ENCODE assay signal across 11 mouse cellular contexts in the genomic region with DNA sequence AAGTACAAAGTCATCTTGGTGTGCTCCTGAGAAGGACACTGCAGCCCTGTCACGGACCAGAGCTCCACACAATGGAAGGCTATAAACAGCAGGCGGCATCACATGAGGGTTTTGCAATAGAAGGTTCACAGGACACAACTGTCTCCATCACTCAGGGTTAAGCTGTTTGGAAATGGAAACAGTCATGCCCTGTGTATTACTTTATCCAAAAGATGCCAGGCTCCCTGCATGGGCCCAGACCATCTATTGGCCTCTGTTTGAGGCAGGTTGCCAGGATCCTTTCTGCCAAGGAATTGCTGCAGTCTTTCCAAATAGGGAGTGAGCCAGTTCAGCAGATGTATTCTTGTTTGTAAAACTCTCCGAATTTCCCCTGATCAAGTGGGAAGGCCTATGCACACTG. TPM values are rescaled to one million over a fixed set of nuclear protein-coding genes. Genes with fewer than 3 reads are reported as not detected.
A peak's percentile ranks its signal among the peaks of the same experiment; 100 is the strongest.
DNase-seq lines count a peak whose midpoint lies in the region; ATAC-seq and TF ChIP-seq lines count a peak whose summit lies in the region.
"Had no signal": no experiment of that assay in that cellular context is flagged by ENCODE, and none has a peak within 500 bp of the region (broad histone marks: within the 10 kb centered on the region; RNA-seq: fewer than 3 reads in every experiment).

No protein-coding gene starts in this region.

- 0 out of 2 replicates have a peak, but pooled peaks have one; percentile 23 for TF ChIP-seq EP300 in lung, postnatal 0 days (IDR thresholded peaks at IDR 0.05)

- intact Hi-C loops in left cerebral cortex, postnatal 4 days (cut with DNase I), result no loop called here
- intact Hi-C loops in left cerebral cortex, adult 2 months (cut with DNase I), result no loop called here

- ATAC-seq in lung, postnatal 0 days, result peak; percentile 74
- no peak for ATAC-seq in erythroblast, adult 5-6 weeks (replicated peaks; ENCODE audit: low FRiP score, poor library complexity, severe bottlenecking)
- ATAC-seq: intestine, embryonic 16.5 days had no signal

- H3K4me3 ChIP-seq in left cerebral cortex, adult 2 months, result no peak overlapping the region
- H3K4me3 ChIP-seq in lung, postnatal 0 days (ENCODE audit: low read depth, low read length), result no peak overlapping the region
- H3K4me3 ChIP-seq: embryonic facial prominence, embryonic 12.5 days had no signal

- 62% methylated on average over 3 of the region's 3 CpGs for WGBS in lung, postnatal 0 days

- H3K9me3 ChIP-seq in lung, postnatal 0 days (ENCODE audit: low read length), result no peaks in the 10 kb centered on the region
- H3K9me3 ChIP-seq: embryonic facial prominence, embryonic 12.5 days had no signal

- TF ChIP-seq CTCF in left cerebral cortex, adult 2 months (IDR thresholded peaks at IDR 0.05), result no peak
- TF ChIP-seq CTCF in lung, postnatal 0 days (IDR thresholded peaks at IDR 0.05), result no peak

- H3K4me1 ChIP-seq in lung, postnatal 0 days (ENCODE audit: insufficient read depth, low read depth, low read length), result no peaks in the 10 kb centered on the region
- H3K4me1 ChIP-seq: embryonic facial prominence, embryonic 12.5 days had no signal

- no peaks in the 10 kb centered on the region for H3K36me3 ChIP-seq in lung, postnatal 0 days (ENCODE audit: insufficient read depth, low read length)
- H3K36me3 ChIP-seq: embryonic facial prominence, embryonic 12.5 days had no signal

- H3K27me3 ChIP-seq in lung, postnatal 0 days (replicated peaks; ENCODE audit: insufficient read depth, low read length), result no peaks in the 10 kb centered on the region
- H3K27me3 ChIP-seq: embryonic facial prominence, embryonic 12.5 days had no signal

- no peak overlapping the region for H3K9ac ChIP-seq in lung, postnatal 0 days (replicated peaks; ENCODE audit: low read depth)
- H3K9ac ChIP-seq: embryonic facial prominence, embryonic 12.5 days had no signal

- H3K27ac ChIP-seq in left cerebral cortex, adult 2 months, result no peak overlapping the region
- no peak overlapping the region for H3K27ac ChIP-seq in lung, postnatal 0 days (ENCODE audit: low read length)
- H3K27ac ChIP-seq: embryonic facial prominence, embryonic 12.5 days; macrophage had no signal

- DNase-seq in adrenal gland, postnatal 14 days, result peak; percentile 60
- no peak for DNase-seq in adrenal gland, postnatal 4 days (ENCODE audit: low spot score in 2 of 2)
- DNase-seq in left cerebral cortex, postnatal 4 days, result peak; percentile 90
- no peak for DNase-seq in left cerebral cortex, adult 2 months (ENCODE audit: extremely low spot score in 1 of 2, low spot score in 2 of 2)
- DNase-seq in cerebellum, postnatal 10 days, result peak; percentile 96
- peak; percentile 60 for DNase-seq in lung, postnatal 0 days (ENCODE audit: low spot score)
- DNase-seq in thymus, postnatal 36 days, result no peak

- H3K4me2 ChIP-seq in lung, postnatal 0 days (replicated peaks; ENCODE audit: low read depth, low read length), result no peak overlapping the region
- H3K4me2 ChIP-seq: embryonic facial prominence, embryonic 12.5 days had no signal

RNA-seq across cellular contexts. Expression of a gene that starts 26.3 kb away (rescaled TPM):
- 38.0 and 51.0 TPM in 2 replicates for total RNA-seq in adrenal gland, postnatal 14 days (2021)
- 10 to 100 TPM; 79.6 to 84.1 TPM for total RNA-seq in adrenal gland, postnatal 4 days (2021)
- total RNA-seq in left cerebral cortex, postnatal 4 days (2021), result 10 to 100 TPM; 14.8 to 15.1 TPM
- under 1 TPM; 0.36 to 0.40 TPM for total RNA-seq in left cerebral cortex, adult 2 months (2021)
- polyA plus RNA-seq in lung, postnatal 0 days (2015; fragmentation: Nextera tagmentation; extraction: Ambion mirVana), result 46.4 and 46.5 TPM in 2 replicates
- total RNA-seq in erythroblast, adult 5-6 weeks (2015; ENCODE audit: low replicate concordance), result 21.1 and 35.5 TPM in 2 replicates
- 82.0 and 106 TPM in 2 replicates for total RNA-seq in erythroblast, adult 5-6 weeks (2017; ENCODE audit: low replicate concordance)

Comparison
In these comparisons a context has a peak if more than half of its experiments do, and no peak if none do; other contexts are left out.
1. DNase-seq: peak in adrenal gland, postnatal 14 days (single experiment), left cerebral cortex, postnatal 4 days (single experiment), cerebellum, postnatal 10 days (2 of 2) and lung, postnatal 0 days (single experiment); none in adrenal gland, postnatal 4 days (0 of 2), left cerebral cortex, adult 2 months (0 of 2) and thymus, postnatal 36 days (0 of 2).
2. RNA of a gene that starts 26.3 kb away (total RNA-seq): 79.6 to 84.1 TPM in adrenal gland, postnatal 4 days, 21.1 to 106 TPM in erythroblast, adult 5-6 weeks, 38.0 to 51.0 TPM in adrenal gland, postnatal 14 days and 14.8 to 15.1 TPM in left cerebral cortex, postnatal 4 days; 0.36 to 0.40 TPM in left cerebral cortex, adult 2 months; every median in the first group is over 10 times any median in the second.